Mouse (Mus musculus) lung, embryonic 16.5 days (tissue): ENCODE measurements around the gene Slc18b1. TPM values are rescaled to one million over a fixed set of nuclear protein-coding genes. Genes with fewer than 3 reads are reported as not detected.

Experiments
- ATAC-seq: fragments of 200-750 bp; cut with Nextera tagmentation; 2 replicates; pipeline ENCODE4 v1.8.0; 2017; ENCODE audit warnings: low read depth, mild to moderate bottlenecking, moderate library complexity
- H3K27ac ChIP-seq: fragments of 300-500 bp; sonication (generic); 2 replicates; pipeline ENCODE4 v1.5.1; 2014; ENCODE audit warnings: mild to moderate bottlenecking, control low read depth, low read length
- H3K27me3 ChIP-seq: fragments of 300-500 bp; sonication (generic); 2 replicates; pipeline ENCODE4 v1.6.1; 2014; ENCODE audit warnings: low read depth, low read length, mixed read lengths; ENCODE audit not compliant: control insufficient read depth, insufficient read depth
- H3K36me3 ChIP-seq: fragments of 300-500 bp; sonication (generic); 2 replicates; pipeline ENCODE4 v1.6.1; 2014; ENCODE audit warnings: low read length; ENCODE audit not compliant: control insufficient read depth, insufficient read depth
- H3K4me1 ChIP-seq: fragments of 300-500 bp; sonication (generic); replicated peaks from 2 replicates; pipeline ENCODE4 v1.6.1; 2014; ENCODE audit warnings: low read length, mixed read lengths; ENCODE audit not compliant: control insufficient read depth, insufficient read depth
- H3K4me2 ChIP-seq: fragments of 300-500 bp; sonication (generic); 2 replicates; pipeline ENCODE4 v1.6.1; 2014; ENCODE audit warnings: low read depth, low read length, control low read depth
- H3K4me3 ChIP-seq: fragments of 300-500 bp; sonication (generic); 2 replicates; pipeline ENCODE4 v1.5.1; 2014; ENCODE audit warnings: mild to moderate bottlenecking, low read length, control low read depth
- H3K9ac ChIP-seq: fragments of 300-500 bp; sonication (generic); 2 replicates; pipeline ENCODE4 v1.6.1; 2014; ENCODE audit warnings: low read length, control low read depth
- H3K9me3 ChIP-seq: fragments of 300-500 bp; sonication (generic); 2 replicates; pipeline ENCODE4 v1.6.1; 2016; ENCODE audit warnings: low read length; ENCODE audit not compliant: control insufficient read depth
- WGBS: fragments of 180-500 bp; shearing (Covaris S2); extraction: QIAGEN DNeasy Blood & Tissue Kit; methylation state at CpG from one replicate; pipeline ENCODE4 v1.1.7; 2014; 5-methylcytosine and 5-hydroxymethylcytosine counted together
- polyA plus RNA-seq: library from polyadenylated mRNA; unstranded; fragments of >200 nt; fragmentation: Nextera tagmentation; extraction: Ambion mirVana; gene quantifications from 2 replicates; pipeline ENCODE4 v1.2.1, GENCODE M21; 2015

Slc18b1 gene
- polyA plus RNA-seq, 1 experiment from 2014 or later, result 21.5 TPM

GRCm38 (mm10) chr10:23802911-23803310 is 6.1 kb downstream of the Slc18b1 start:
- Histone ChIP-seq H3K27ac (no peak overlapping the region), H3K4me1 (peaks cover 9% of the 10 kb centered on the region), H3K4me2 (no peak overlapping the region), H3K9me3 (no peaks in the 10 kb centered on the region), H3K36me3 (peaks cover 7% of the 10 kb centered on the region), H3K4me3 (no peak overlapping the region), H3K9ac (no peak overlapping the region), H3K27me3 (no peaks in the 10 kb centered on the region)
- 48% methylated on average over 3 of the region's 3 CpGs for WGBS
- no peak for ATAC-seq

DNA sequence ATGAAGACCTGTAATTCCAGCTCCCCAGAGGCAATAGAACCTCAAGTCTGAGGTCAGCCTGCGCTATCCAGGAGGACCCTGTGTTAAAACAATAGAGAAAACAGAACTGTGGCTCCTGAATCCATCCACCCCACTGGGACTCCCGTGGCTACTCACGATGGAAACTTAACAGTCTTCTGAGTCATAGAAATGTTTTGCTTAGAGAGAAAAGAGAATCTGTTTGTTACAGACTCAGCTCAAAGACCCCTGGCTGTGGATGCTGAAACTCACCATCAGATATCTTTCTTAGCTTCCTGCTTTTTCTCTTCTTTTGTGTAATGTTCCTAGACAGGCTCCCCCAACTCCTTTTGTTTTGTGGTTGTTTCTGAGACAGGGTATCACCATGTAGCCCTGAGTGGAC is 7.9 kb downstream of the Slc18b1 start:
- peaks cover 10% of the 10 kb centered on the region for H3K36me3 ChIP-seq
- no peak for ATAC-seq
- no peak overlapping the region for H3K9ac ChIP-seq
- H3K27ac ChIP-seq, result no peak overlapping the region
- H3K4me1 ChIP-seq, result peaks cover 2% of the 10 kb centered on the region; the same call in 1 of the 2 replicates
- WGBS, result 80% methylated on average over 3 of the region's 3 CpGs
- no peaks in the 10 kb centered on the region for H3K9me3 ChIP-seq
- H3K27me3 ChIP-seq, result no peaks in the 10 kb centered on the region
- no peak overlapping the region for H3K4me3 ChIP-seq
- no peak overlapping the region for H3K4me2 ChIP-seq

GRCm38 (mm10) chr10:23806201-23806600 is 9.4 kb downstream of the Slc18b1 start:
- Histone ChIP-seq H3K4me3 (no peak overlapping the region), H3K27me3 (no peaks in the 10 kb centered on the region), H3K9me3 (no peaks in the 10 kb centered on the region), H3K36me3 (peaks cover 13% of the 10 kb centered on the region), H3K4me2 (no peak overlapping the region), H3K4me1 (no peaks in the 10 kb centered on the region), H3K9ac (no peak overlapping the region), H3K27ac (no peak overlapping the region)
- ATAC-seq, result no peak
- WGBS, result 40% methylated on average over 4 of the region's 4 CpGs

- peaks cover 8% of the 10 kb centered on the region; the same call in 1 of the 2 replicates for H3K36me3 ChIP-seq
- H3K4me3 ChIP-seq, result no peak overlapping the region
- no peak overlapping the region for H3K4me2 ChIP-seq
- H3K9me3 ChIP-seq, result no peaks in the 10 kb centered on the region
- no peaks in the 10 kb centered on the region for H3K27me3 ChIP-seq
- no peak overlapping the region for H3K27ac ChIP-seq
- no peak overlapping the region for H3K9ac ChIP-seq
- no peaks in the 10 kb centered on the region for H3K4me1 ChIP-seq
- no peak for ATAC-seq
- WGBS, result 56% methylated on average over 8 of the region's 12 CpGs
These were observed 15.1 kb downstream of the Slc18b1 start for GRCm38 (mm10) chr10:23811635-23812437.

DNA sequence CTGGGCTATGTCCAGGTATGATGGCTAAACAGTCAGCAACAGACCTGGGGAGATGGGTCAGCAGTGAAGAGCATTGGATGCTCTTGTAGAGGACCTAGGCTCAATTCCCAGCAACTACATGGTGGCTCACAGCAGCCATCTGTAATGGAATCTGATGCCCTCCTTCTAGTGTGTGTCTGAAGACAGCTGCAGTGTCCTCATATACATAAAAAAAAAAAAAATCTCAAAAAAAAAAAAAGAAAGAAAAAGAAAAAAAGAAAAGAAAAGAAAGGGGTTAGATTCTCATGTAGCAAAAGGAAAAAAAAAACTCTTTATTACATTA is 15.6 kb downstream of the Slc18b1 start:
- H3K27ac ChIP-seq, result no peak overlapping the region
- no peak overlapping the region for H3K9ac ChIP-seq
- no peak overlapping the region for H3K4me2 ChIP-seq
- H3K4me1 ChIP-seq, result no peaks in the 10 kb centered on the region
- no peaks in the 10 kb centered on the region for H3K27me3 ChIP-seq
- no peak for ATAC-seq
- peaks cover 8% of the 10 kb centered on the region; the same call in 1 of the 2 replicates for H3K36me3 ChIP-seq
- H3K4me3 ChIP-seq, result no peak overlapping the region
- no peaks in the 10 kb centered on the region for H3K9me3 ChIP-seq

GRCm38 (mm10) chr10:23812852-23813766 is 16.3 kb downstream of the Slc18b1 start:
- no peaks in the 10 kb centered on the region for H3K9me3 ChIP-seq
- H3K36me3 ChIP-seq, result peaks cover 7% of the 10 kb centered on the region; the same call in 1 of the 2 replicates
- H3K9ac ChIP-seq, result no peak overlapping the region
- H3K27ac ChIP-seq, result no peak overlapping the region
- no peak for ATAC-seq
- no peaks in the 10 kb centered on the region for H3K27me3 ChIP-seq
- 66% methylated on average over 11 of the region's 11 CpGs for WGBS
- no peaks in the 10 kb centered on the region for H3K4me1 ChIP-seq
- no peak overlapping the region for H3K4me2 ChIP-seq
- no peak overlapping the region for H3K4me3 ChIP-seq

- Histone ChIP-seq H3K4me1 (no peaks in the 10 kb centered on the region), H3K9ac (no peak overlapping the region), H3K9me3 (no peaks in the 10 kb centered on the region), H3K36me3 (peaks cover 6% of the 10 kb centered on the region; the same call in 1 of the 2 replicates), H3K27ac (no peak overlapping the region), H3K27me3 (no peaks in the 10 kb centered on the region), H3K4me2 (no peak overlapping the region), H3K4me3 (no peak overlapping the region)
- no peak for ATAC-seq
- WGBS, result 25% methylated on average over 1 of the region's 1 CpGs
These were observed 18.4 kb downstream of the Slc18b1 start for GRCm38 (mm10) chr10:23815168-23815567.

DNA sequence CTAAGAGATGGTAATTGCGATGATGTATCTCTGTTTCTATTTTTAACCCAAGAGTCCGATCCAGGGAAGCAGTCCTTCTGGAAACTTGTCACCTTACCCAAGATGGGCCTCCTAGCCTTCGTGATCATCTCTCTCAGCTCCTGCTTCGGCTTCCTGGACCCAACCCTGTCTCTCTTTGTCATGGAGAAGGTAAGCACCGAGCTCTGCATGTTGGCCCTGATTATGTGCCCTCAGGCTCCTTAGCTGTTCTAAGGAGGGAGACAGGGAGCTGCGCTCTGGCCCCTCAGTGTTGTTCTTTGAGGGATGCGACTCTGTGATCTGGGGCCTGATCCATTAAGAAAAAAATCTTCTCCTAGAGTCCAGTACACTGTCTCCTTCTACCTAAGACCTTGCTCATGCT is 19.5 kb downstream of the Slc18b1 start:
- H3K9ac ChIP-seq, result no peak overlapping the region
- H3K9me3 ChIP-seq, result no peaks in the 10 kb centered on the region
- H3K4me1 ChIP-seq, result no peaks in the 10 kb centered on the region
- peaks cover 9% of the 10 kb centered on the region for H3K36me3 ChIP-seq
- no peak overlapping the region for H3K4me3 ChIP-seq
- no peak overlapping the region for H3K4me2 ChIP-seq
- WGBS, result 88% methylated on average over 7 of the region's 7 CpGs
- ATAC-seq, result no peak
- H3K27ac ChIP-seq, result no peak overlapping the region
- no peaks in the 10 kb centered on the region for H3K27me3 ChIP-seq

DNA sequence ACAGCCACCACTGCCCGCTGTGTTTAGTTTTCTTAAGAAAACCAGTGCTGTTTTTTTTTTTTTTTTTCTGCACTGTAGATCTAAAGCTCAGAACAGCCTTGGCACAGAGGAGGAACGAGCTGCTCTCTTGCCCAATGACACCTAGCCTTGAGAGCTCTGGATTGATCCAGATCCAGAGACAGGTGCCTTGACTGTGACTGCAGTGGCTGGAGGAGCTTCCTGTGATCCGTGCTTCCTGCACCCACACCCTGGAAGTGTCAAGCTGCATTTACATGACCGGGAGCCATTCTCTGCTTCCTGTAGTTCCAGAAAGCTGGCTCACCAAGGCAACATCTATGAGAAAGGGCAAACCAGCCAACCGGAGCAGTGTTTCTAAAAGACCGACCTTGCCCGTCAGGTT is 29.7 kb downstream of the Slc18b1 start:
- H3K36me3 ChIP-seq, result peaks cover 36% of the 10 kb centered on the region
- ATAC-seq, result no peak
- no peaks in the 10 kb centered on the region for H3K27me3 ChIP-seq
- H3K27ac ChIP-seq, result no peak overlapping the region
- no peak overlapping the region for H3K4me2 ChIP-seq
- no peaks in the 10 kb centered on the region for H3K9me3 ChIP-seq
- 80% methylated on average over 7 of the region's 7 CpGs for WGBS
- no peak overlapping the region for H3K4me3 ChIP-seq
- H3K4me1 ChIP-seq, result no peaks in the 10 kb centered on the region
- H3K9ac ChIP-seq, result no peak overlapping the region
